Mouse (Mus musculus) frontal cortex, postnatal 10 days (tissue): Measurements from ENCODE around the gene Ccm2.

ENCODE experiments used
- DNase-seq, 2 experiments: peaks; one replicate each; pipeline ENCODE4 v3.0.0; 2022; ENCODE audit warnings: low spot score in 2 of 2, mixed read lengths in 1 of 2

The Ccm2 gene

GRCm38 (mm10) chr11:6580065-6580750 is 33.5 kb downstream of the Ccm2 start:
- DNase-seq, result no peak

DNA sequence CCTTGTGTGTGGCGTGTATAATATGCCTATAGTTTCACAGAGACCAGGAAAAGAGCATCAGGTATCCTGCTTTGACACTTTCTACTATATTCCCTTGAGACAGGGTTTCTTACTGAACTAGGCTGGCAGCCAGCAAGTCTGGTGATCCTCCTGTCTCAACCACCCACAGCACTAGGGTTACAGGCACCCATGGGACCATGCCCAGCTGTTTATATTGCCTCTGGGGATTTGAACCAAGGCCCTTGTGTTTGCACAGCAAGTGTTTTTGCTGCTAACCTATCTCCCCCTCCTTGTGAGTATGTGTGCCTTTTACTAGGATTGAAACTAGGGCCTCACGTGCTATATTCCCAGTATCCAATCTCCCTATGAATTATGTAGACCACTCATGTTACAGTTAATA is 34.9 kb downstream of the Ccm2 start:
- no peak for DNase-seq

DNA sequence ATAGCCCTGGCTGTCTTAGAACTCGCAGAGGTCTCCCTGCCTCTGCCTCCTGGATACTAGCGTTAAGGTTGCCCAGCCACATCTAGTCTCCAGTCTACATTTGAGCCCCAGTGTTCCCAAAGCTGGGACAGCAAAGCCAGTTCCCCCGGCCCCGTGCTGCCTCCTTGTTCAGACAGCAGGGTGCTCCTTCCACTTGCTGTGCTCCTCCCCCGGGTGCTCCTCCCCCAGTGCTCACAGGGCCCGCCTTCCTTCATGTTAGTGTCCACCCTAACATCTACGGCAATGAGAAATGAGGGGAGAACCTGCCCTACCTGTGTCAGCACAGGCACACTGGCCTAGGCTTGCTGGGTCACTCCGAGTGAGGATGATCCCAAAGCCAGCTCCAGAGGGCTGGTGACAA is 39.1 kb downstream of the Ccm2 start:
- DNase-seq, result no peak

GRCm38 (mm10) chr11:6586660-6587059 is 40.0 kb downstream of the Ccm2 start:
- DNase-seq, result no peak

- DNase-seq, result no peak
Observed at GRCm38 (mm10) chr11:6587249-6587940, 40.7 kb downstream of the Ccm2 start.

GRCm38 (mm10) chr11:6588295-6588694 is 41.6 kb downstream of the Ccm2 start:
- DNase-seq, result no peak

GRCm38 (mm10) chr11:6589838-6590237 is 43.2 kb downstream of the Ccm2 start:
- no peak for DNase-seq

GRCm38 (mm10) chr11:6590933-6591675 is 44.4 kb downstream of the Ccm2 start:
- no peak for DNase-seq

- no peak for DNase-seq
Observed at GRCm38 (mm10) chr11:6593406-6593805, 46.7 kb downstream of the Ccm2 start.

GRCm38 (mm10) chr11:6594845-6595244 is 48.2 kb downstream of the Ccm2 start:
- DNase-seq, result no peak

DNA sequence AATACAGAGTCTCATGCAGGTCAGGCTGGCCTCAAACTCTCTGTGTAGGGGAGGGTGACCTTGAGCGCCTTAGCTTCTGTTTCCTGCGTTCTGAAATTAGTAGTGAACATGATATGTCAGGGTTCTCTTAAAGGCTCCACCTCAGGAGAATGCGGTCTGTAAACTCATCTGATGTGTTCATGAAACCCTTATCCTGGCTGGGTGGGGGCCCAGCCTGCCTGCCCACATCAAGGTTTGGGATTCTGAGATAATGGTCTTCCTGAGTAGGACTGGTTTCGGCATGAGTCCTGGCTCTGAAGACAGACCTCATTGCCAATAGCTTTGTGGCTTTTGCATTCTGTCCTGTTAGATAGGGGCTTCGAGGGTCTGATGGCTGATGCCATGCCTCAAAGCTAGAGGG is 48.7 kb downstream of the Ccm2 start:
- no peak for DNase-seq

GRCm38 (mm10) chr11:6596205-6596604 is 49.5 kb downstream of the Ccm2 start:
- no peak for DNase-seq

GRCm38 (mm10) chr11:6596616-6597015 is 49.9 kb downstream of the Ccm2 start:
- no peak for DNase-seq

GRCm38 (mm10) chr11:6597523-6597922 is 50.8 kb downstream of the Ccm2 start:
- no peak for DNase-seq

- DNase-seq, result no peak
Observed at GRCm38 (mm10) chr11:6598191-6598889, 51.7 kb downstream of the Ccm2 start.

DNA sequence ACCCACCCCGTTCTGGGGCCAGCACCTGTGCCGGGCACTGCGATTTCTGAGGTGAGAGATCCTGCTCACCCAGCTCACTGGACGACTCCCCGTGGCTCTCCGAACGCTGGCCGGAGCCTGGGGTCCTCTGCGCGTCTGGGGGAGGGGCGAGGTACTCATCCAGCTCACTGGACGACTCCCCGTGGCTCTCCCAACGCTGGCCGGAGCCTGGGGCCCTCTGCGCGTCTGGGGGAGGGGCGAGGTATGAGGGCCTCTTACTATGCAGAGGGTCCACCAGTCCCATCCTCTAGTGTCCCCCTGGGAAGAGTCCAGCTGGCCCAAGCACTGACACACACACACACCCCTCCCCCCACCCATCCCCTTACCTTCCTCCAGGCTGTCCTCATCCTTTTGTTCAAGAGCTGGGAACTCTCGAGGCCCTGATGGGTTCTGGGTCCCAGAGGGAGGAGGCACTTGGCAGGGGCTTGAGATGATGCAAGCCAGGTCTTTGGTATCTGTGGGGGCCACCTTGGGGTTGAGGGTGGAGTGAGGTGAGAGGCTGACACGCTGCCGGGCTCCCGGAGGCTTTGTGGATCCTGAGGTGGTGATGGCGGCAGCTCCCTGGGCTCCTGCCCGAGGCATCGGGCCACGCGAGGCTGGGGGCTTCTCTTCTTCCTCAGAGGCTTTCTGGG is 52.5 kb downstream of the Ccm2 start:
- no peak for DNase-seq

DNA sequence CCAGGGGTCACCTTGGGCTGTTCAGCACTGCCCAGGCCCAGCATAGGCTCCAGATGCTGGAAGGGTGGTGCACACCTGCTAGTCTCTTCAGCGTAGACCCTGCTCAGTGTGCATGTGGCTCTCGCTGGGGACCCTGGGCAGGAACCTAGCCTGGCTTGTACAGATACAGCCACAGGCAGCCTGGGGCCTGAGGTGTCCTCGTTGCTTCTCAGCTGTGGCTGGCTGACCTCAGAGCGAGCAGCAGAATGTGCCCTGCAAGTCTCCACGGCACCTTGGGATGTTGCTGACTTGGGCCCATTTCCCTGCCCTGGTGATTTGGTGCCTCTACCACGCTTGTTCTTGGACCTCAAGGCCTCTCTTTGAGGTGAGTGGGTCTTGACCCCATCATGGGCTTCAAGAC is 53.1 kb downstream of the Ccm2 start:
- no peak for DNase-seq

DNA sequence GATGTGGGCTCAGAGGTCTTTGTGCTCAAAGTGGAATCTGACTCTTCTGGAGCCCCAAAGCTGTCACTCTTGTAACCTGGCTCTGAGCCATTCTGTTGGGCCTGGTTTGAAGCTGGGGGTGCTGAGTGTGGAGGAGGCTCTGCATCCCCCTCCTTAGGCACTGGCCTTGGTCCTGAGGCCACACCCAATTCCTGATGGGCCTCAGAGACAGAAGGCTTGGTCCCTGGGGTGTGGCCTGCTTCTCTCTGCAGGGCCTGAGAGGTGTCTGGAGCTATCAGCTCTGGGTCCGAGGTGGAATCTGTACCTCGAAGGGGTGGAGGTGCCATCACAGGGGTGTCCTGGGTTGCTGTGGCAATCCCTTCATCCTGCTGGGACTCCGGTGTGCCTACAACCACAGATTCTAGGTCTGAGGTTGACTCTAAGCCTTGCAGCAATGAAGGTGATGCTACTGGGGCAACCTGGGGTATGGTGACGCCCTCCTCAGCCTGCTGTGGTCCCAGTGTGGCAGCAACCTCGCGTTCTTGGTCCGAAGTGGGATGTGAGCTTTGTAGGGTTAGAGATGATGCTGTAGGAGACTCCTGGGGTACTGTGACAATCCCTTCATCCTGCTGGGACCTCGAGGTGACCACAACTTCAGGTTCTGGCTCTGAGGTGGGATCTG is 53.7 kb downstream of the Ccm2 start:
- no peak for DNase-seq

GRCm38 (mm10) chr11:6601649-6602480 is 55.2 kb downstream of the Ccm2 start:
- DNase-seq, result no peak

DNA sequence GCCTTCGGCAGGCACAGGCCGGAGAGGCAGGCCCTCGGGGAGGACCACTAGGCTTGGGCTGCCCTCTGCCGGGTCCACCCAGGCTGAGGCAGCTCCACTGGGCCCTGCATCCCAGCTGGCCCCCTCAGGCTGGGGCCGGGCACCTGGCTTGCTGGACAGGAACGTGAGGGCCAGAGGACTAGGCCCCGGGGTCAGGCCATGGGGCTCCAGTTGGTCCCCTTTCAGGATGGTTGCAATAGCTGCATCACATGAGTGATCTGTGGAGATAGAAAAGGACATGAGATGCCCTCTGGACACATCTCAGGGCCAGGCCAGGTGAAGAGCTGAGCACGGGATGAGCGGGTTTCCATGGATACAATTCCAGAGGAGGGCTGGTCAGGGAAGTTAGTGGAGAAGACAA is 56.0 kb downstream of the Ccm2 start:
- DNase-seq, result no peak
